Mouse (Mus musculus): ENCODE measurements around the gene Spata31d1a. TPM values are rescaled to one million over a fixed set of nuclear protein-coding genes. Genes with fewer than 3 reads are reported as not detected.

Gene Spata31d1a
- polyA plus RNA-seq, 1 experiment: 0.08 TPM

DNA sequence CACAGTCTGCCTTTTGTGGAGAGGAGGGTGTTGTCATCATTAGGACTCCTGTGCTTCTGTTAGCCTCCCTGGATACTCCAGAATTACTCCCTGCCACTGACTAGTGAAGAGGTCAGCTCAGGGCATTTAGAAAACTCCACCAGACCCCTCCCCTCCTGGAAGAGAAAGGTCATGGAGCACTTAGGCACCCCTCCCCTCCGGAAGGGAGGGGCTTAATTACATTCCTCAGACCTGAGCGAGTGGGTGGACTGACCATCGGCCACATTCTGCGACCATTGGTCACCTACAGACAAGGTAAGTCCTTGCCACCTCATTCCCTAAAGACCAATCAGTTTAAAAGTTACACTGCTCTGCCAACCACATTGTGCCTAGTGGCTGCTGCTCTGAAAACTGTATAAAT lies 30.8 kb downstream of the Spata31d1a start:
- DNase-seq: no peak
- Histone ChIP-seq H3K36me3 (ENCODE audit: control insufficient read depth, insufficient read depth, low read length) (no peaks in the 10 kb centered on the region), H3K27ac (ENCODE audit: control insufficient read depth, insufficient read depth, low read length) (no peak overlapping the region), H3K4me1 (replicated peaks; ENCODE audit: control insufficient read depth, insufficient read depth, low read length) (peaks cover 9% of the 10 kb centered on the region), H3K27me3 (ENCODE audit: control insufficient read depth, insufficient read depth, low read length) (peaks cover 6% of the 10 kb centered on the region), H3K4me3 (ENCODE audit: control insufficient read depth, insufficient read depth, low read length) (no peak overlapping the region)
- 81% methylated on average over 4 of the region's 4 CpGs for WGBS
- TF ChIP-seq POLR2A (IDR thresholded peaks at IDR 0.05; ENCODE audit: control insufficient read depth, extremely low read depth, insufficient read depth, low read length, poor library complexity): no peak
- TF ChIP-seq CTCF (IDR thresholded peaks at IDR 0.05; ENCODE audit: borderline replicate concordance, control insufficient read depth, extremely low read depth, insufficient read depth, low read length, poor library complexity): no peak

- WGBS: 44% methylated on average over 12 of the region's 12 CpGs
- no peaks in the 10 kb centered on the region for H3K36me3 ChIP-seq (ENCODE audit: control insufficient read depth, insufficient read depth, low read length)
Observed at GRCm38 (mm10) chr13:59676316-59677229, 33.6 kb downstream of the Spata31d1a start.

DNA sequence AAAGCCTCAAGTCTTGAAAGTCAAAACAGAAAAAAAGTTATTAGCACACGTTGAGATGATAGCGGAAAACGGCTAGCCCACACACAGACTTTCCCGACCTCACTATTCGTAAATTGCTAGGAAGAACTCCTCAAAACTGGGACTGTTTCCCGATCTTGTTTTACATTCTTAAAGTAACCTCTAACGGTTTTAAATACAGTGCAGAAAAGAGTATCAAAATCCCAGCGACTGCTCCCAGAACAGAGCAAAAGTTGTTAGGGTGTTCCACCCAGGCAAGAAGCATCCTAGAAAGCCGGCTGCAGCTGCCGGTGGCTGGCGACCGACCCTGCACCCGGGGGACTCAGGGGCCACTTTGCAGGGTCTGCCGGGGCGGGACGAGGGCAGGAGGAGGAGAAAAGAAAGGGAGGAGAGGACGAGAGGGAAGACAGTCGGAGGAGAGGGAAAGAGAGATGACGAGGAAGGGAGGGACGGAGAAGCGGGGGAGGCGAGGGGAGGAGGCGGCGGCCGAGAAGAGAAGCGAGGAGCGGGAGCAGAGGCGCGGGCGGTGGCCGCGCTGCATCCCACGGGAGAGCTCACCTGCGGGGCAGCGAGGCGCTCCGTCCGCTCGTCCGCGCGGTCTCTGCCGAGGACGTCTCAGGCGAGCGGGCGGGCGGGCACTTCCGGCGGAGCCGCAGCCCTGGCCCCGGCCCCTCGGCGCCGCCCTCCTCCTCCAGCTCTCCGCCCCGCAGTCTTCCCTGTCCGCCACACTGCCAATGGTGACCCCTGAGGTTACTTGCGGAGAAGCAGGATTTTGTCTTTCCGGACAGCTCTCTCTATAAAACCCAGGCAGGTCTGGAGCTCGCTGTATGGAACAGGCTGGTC lies 34.7 kb downstream of the Spata31d1a start, which contains the start of gene Golm1:
Golm1 (minus strand) TSS at position 661 of the 861 bp plus-strand sequence.
- 2% methylated on average over 60 of the region's 61 CpGs for WGBS
- Histone ChIP-seq H3K4me1 (replicated peaks; ENCODE audit: control insufficient read depth, insufficient read depth, low read length) (peaks cover 15% of the 10 kb centered on the region), H3K27me3 (ENCODE audit: control insufficient read depth, insufficient read depth, low read length) (peaks cover 9% of the 10 kb centered on the region), H3K27ac (ENCODE audit: control insufficient read depth, insufficient read depth, low read length) (no peak within 1 kb of the TSS), H3K36me3 (ENCODE audit: control insufficient read depth, insufficient read depth, low read length) (no peaks in the 10 kb centered on the region), H3K4me3 (ENCODE audit: control insufficient read depth, insufficient read depth, low read length) (peak within 1 kb of the TSS; percentile 50)
- peak; percentile 29 for DNase-seq
- no peak for TF ChIP-seq CTCF (IDR thresholded peaks at IDR 0.05; ENCODE audit: borderline replicate concordance, control insufficient read depth, extremely low read depth, insufficient read depth, low read length, poor library complexity)
- TF ChIP-seq POLR2A (IDR thresholded peaks at IDR 0.05; ENCODE audit: control insufficient read depth, extremely low read depth, insufficient read depth, low read length, poor library complexity): no peak

More at GRCm38 (mm10) chr13:59676316-59677229, 33.6 kb downstream of the Spata31d1a start:
- TF ChIP-seq CTCF (IDR thresholded peaks at IDR 0.05; ENCODE audit: borderline replicate concordance, control insufficient read depth, extremely low read depth, insufficient read depth, low read length, poor library complexity): no peak
- Histone ChIP-seq H3K4me3 (ENCODE audit: control insufficient read depth, insufficient read depth, low read length) (no peak overlapping the region), H3K4me1 (replicated peaks; ENCODE audit: control insufficient read depth, insufficient read depth, low read length) (peaks cover 15% of the 10 kb centered on the region), H3K27me3 (ENCODE audit: control insufficient read depth, insufficient read depth, low read length) (peaks cover 9% of the 10 kb centered on the region), H3K27ac (ENCODE audit: control insufficient read depth, insufficient read depth, low read length) (no peak overlapping the region)
- DNase-seq: no peak

GRCm38 (mm10) chr13:59674761-59675150 lies 35.4 kb downstream of the Spata31d1a start:
- Histone ChIP-seq H3K27me3 (ENCODE audit: control insufficient read depth, insufficient read depth, low read length) (peaks cover 9% of the 10 kb centered on the region), H3K4me3 (ENCODE audit: control insufficient read depth, insufficient read depth, low read length) (peak overlapping the region; percentile 27), H3K4me1 (replicated peaks; ENCODE audit: control insufficient read depth, insufficient read depth, low read length) (peaks cover 15% of the 10 kb centered on the region), H3K36me3 (ENCODE audit: control insufficient read depth, insufficient read depth, low read length) (no peaks in the 10 kb centered on the region), H3K27ac (ENCODE audit: control insufficient read depth, insufficient read depth, low read length) (no peak overlapping the region)
- TF ChIP-seq CTCF (IDR thresholded peaks at IDR 0.05; ENCODE audit: borderline replicate concordance, control insufficient read depth, extremely low read depth, insufficient read depth, low read length, poor library complexity): no peak
- no peak for TF ChIP-seq POLR2A (IDR thresholded peaks at IDR 0.05; ENCODE audit: control insufficient read depth, extremely low read depth, insufficient read depth, low read length, poor library complexity)
- 2% methylated on average over 13 of the region's 13 CpGs for WGBS
- DNase-seq: no peak

- Histone ChIP-seq H3K36me3 (ENCODE audit: control insufficient read depth, insufficient read depth, low read length) (no peaks in the 10 kb centered on the region), H3K27ac (ENCODE audit: control insufficient read depth, insufficient read depth, low read length) (no peak overlapping the region), H3K27me3 (ENCODE audit: control insufficient read depth, insufficient read depth, low read length) (peaks cover 9% of the 10 kb centered on the region), H3K4me3 (ENCODE audit: control insufficient read depth, insufficient read depth, low read length) (no peak overlapping the region), H3K4me1 (replicated peaks; ENCODE audit: control insufficient read depth, insufficient read depth, low read length) (peaks cover 15% of the 10 kb centered on the region)
- DNase-seq: no peak
- WGBS: 24% methylated on average over 3 of the region's 3 CpGs
- TF ChIP-seq POLR2A (IDR thresholded peaks at IDR 0.05; ENCODE audit: control insufficient read depth, extremely low read depth, insufficient read depth, low read length, poor library complexity): no peak
- no peak for TF ChIP-seq CTCF (IDR thresholded peaks at IDR 0.05; ENCODE audit: borderline replicate concordance, control insufficient read depth, extremely low read depth, insufficient read depth, low read length, poor library complexity)
Observed at GRCm38 (mm10) chr13:59674215-59674614, 35.9 kb downstream of the Spata31d1a start.

DNA sequence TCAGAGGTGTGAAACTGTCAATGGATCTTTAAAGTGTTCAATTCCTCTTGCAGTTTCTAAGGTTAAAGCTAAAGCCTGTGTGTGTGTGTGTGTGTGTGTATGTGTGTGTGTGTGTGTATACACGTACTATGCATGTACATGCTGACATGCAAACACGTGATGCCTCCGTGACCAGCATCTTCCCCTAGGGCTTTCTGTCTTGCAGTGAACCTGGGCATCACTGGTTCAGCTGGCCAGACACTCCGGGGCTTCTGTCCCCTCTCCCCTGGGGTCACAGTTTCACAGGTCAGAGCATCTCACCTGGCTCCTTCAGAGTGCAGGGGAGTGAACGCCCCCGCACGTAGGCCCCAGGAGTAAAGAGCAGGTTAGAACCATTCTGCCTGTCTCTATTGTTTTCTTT lies 36.5 kb downstream of the Spata31d1a start:
- Histone ChIP-seq H3K36me3 (ENCODE audit: control insufficient read depth, insufficient read depth, low read length) (no peaks in the 10 kb centered on the region), H3K27me3 (ENCODE audit: control insufficient read depth, insufficient read depth, low read length) (peaks cover 9% of the 10 kb centered on the region), H3K27ac (ENCODE audit: control insufficient read depth, insufficient read depth, low read length) (no peak overlapping the region), H3K4me1 (replicated peaks; ENCODE audit: control insufficient read depth, insufficient read depth, low read length) (peaks cover 15% of the 10 kb centered on the region), H3K4me3 (ENCODE audit: control insufficient read depth, insufficient read depth, low read length) (no peak overlapping the region)
- no peak for DNase-seq
- TF ChIP-seq POLR2A (IDR thresholded peaks at IDR 0.05; ENCODE audit: control insufficient read depth, extremely low read depth, insufficient read depth, low read length, poor library complexity): no peak
- no peak for TF ChIP-seq CTCF (IDR thresholded peaks at IDR 0.05; ENCODE audit: borderline replicate concordance, control insufficient read depth, extremely low read depth, insufficient read depth, low read length, poor library complexity)
- 93% methylated on average over 7 of the region's 7 CpGs for WGBS
